Mouse (Mus musculus) MEL (cell line): ENCODE data around the gene Skp2. TPM values are rescaled to one million over a fixed set of nuclear protein-coding genes. Genes with fewer than 3 reads are reported as not detected.

Source experiments
- DNase-seq: peaks from one replicate; pipeline ENCODE4 v3.0.0; 2011; ENCODE audit warnings: low read depth, low spot score
- H3K27ac ChIP-seq: 2 replicates; pipeline ENCODE4 v1.5.1; 2012; ENCODE audit warnings: low read depth, mild to moderate bottlenecking, control low read depth, low read length, moderate library complexity; ENCODE audit not compliant: control insufficient read depth
- H3K27me3 ChIP-seq, 2 experiments: fragments of 150-350 bp in 1 of 2; sonication (generic) in 1 of 2; 2 replicates each; pipeline ENCODE4 v1.6.1; 2012; ENCODE audit warnings: low read length in 2 of 2, mild to moderate bottlenecking in 2 of 2, improper control_type of control experiment in 1 of 2, moderate library complexity in 1 of 2; ENCODE audit not compliant: insufficient read depth in 2 of 2, control insufficient read depth in 1 of 2
- H3K36me3 ChIP-seq, 2 experiments: 2 replicates each; pipeline ENCODE4 v1.6.1; 2012 to 2014; ENCODE audit warnings: low read length in 2 of 2, improper control_type of control experiment in 1 of 2, inconsistent platforms in 1 of 2, mild to moderate bottlenecking in 1 of 2; ENCODE audit not compliant: insufficient read depth in 2 of 2, control insufficient read depth in 1 of 2
- H3K4me1 ChIP-seq, 2 experiments: fragments of 150-350 bp in 1 of 2; sonication (generic) in 1 of 2; 2 replicates each; pipeline ENCODE4 v1.6.1; 2012; ENCODE audit warnings: low read length in 2 of 2, improper control_type of control experiment in 1 of 2, mild to moderate bottlenecking in 1 of 2; ENCODE audit not compliant: insufficient read depth in 2 of 2, control insufficient read depth in 1 of 2
- H3K4me3 ChIP-seq, 2 experiments: fragments of 150-350 bp in 1 of 2; sonication (generic) in 1 of 2; 2 replicates each; pipeline ENCODE4 v1.5.1; 2012; ENCODE audit warnings: low read depth in 2 of 2, low read length in 2 of 2, mild to moderate bottlenecking in 2 of 2, moderate library complexity in 2 of 2, control low read depth in 1 of 2, improper control_type of control experiment in 1 of 2; ENCODE audit not compliant: control insufficient read depth in 1 of 2, insufficient read depth in 1 of 2
- H3K79me2 ChIP-seq: 2 replicates; pipeline ENCODE4 v1.6.1; 2012; ENCODE audit warnings: mild to moderate bottlenecking, low read length, moderate library complexity; ENCODE audit not compliant: control insufficient read depth, poor library complexity, insufficient read depth
- H3K9ac ChIP-seq: 2 replicates; pipeline ENCODE4 v1.6.1; 2012; ENCODE audit warnings: low read depth, mild to moderate bottlenecking, control low read depth, low read length, moderate library complexity; ENCODE audit not compliant: control insufficient read depth, poor library complexity, severe bottlenecking
- H3K9me3 ChIP-seq: fragments of 150-350 bp; sonication (generic); replicated peaks from 2 replicates; pipeline ENCODE4 v1.6.1; 2012; ENCODE audit warnings: mild to moderate bottlenecking, low read length, improper control_type of control experiment, moderate library complexity; ENCODE audit not compliant: insufficient read depth
- CHD2 ChIP-seq: IDR thresholded peaks from 2 replicates; pipeline ENCODE4 v1.6.1; 2011; ENCODE audit warnings: low read length, improper control_type of control experiment
- CTCF ChIP-seq, 3 experiments: IDR thresholded peaks in 2 of 3; conservative IDR thresholded peaks in 1 of 3; 2 replicates each; pipeline ENCODE4 v1.5.1; 2011 to 2012; ENCODE audit warnings: low read length in 3 of 3, low read depth in 2 of 3, mild to moderate bottlenecking in 2 of 3, improper control_type of control experiment in 1 of 3, inconsistent platforms in 1 of 3, mixed read lengths in 1 of 3, moderate library complexity in 1 of 3; ENCODE audit not compliant: control insufficient read depth in 1 of 3, insufficient read depth in 1 of 3, poor library complexity in 1 of 3, severe bottlenecking in 1 of 3
- ELF1 ChIP-seq: IDR thresholded peaks from 2 replicates; pipeline ENCODE4 v1.6.1; 2014; ENCODE audit warnings: low read depth, mild to moderate bottlenecking, inconsistent platforms, low read length, improper control_type of control experiment, moderate library complexity
- ETS1 ChIP-seq: IDR thresholded peaks from 2 replicates; pipeline ENCODE4 v1.6.1; 2012; ENCODE audit warnings: low read depth, mild to moderate bottlenecking, inconsistent platforms, low read length, improper control_type of control experiment, moderate library complexity
- KAT2A ChIP-seq: conservative IDR thresholded peaks from 2 replicates; pipeline ENCODE4 v1.6.1; 2012; ENCODE audit warnings: low read depth, low read length, improper control_type of control experiment, inconsistent platforms
- MEF2A ChIP-seq: IDR thresholded peaks from 2 replicates; pipeline ENCODE4 v1.6.1; 2014; ENCODE audit warnings: low read depth, mild to moderate bottlenecking, inconsistent platforms, low read length, improper control_type of control experiment; ENCODE audit not compliant: poor library complexity, insufficient replicate concordance, severe bottlenecking; ENCODE audit errors: extremely low read depth
- MXI1 ChIP-seq: IDR thresholded peaks from 2 replicates; pipeline ENCODE4 v1.6.1; 2011; ENCODE audit warnings: mild to moderate bottlenecking, low read depth, low read length, improper control_type of control experiment
- MYC ChIP-seq: IDR thresholded peaks from 2 replicates; pipeline ENCODE4 v1.6.1; 2011; ENCODE audit warnings: low read depth, mild to moderate bottlenecking, low read length, improper control_type of control experiment, moderate library complexity
- NELFE ChIP-seq: IDR thresholded peaks from 2 replicates; pipeline ENCODE4 v1.6.1; 2011; ENCODE audit warnings: low read depth, low read length, improper control_type of control experiment
- SIN3A ChIP-seq: IDR thresholded peaks from 2 replicates; pipeline ENCODE4 v1.6.1; 2012; ENCODE audit warnings: low read length, improper control_type of control experiment, inconsistent platforms
- UBTF ChIP-seq: IDR thresholded peaks from 2 replicates; pipeline ENCODE4 v1.6.1; 2012; ENCODE audit warnings: low read depth, mild to moderate bottlenecking, inconsistent platforms, low read length, improper control_type of control experiment, moderate library complexity, borderline replicate concordance; ENCODE audit not compliant: insufficient read depth
- USF2 ChIP-seq, 2 experiments: IDR thresholded peaks; 2 replicates each; pipeline ENCODE4 v1.6.1; 2011 to 2012; ENCODE audit warnings: improper control_type of control experiment in 2 of 2, low read length in 2 of 2, borderline replicate concordance in 1 of 2, inconsistent platforms in 1 of 2, low read depth in 1 of 2, mild to moderate bottlenecking in 1 of 2; ENCODE audit not compliant: insufficient read depth in 1 of 2
- ZC3H11A ChIP-seq: IDR thresholded peaks from 2 replicates; pipeline ENCODE4 v1.6.1; 2012; ENCODE audit warnings: low read depth, mild to moderate bottlenecking, inconsistent platforms, low read length, improper control_type of control experiment
- polyA plus RNA-seq, 2 experiments: library from polyadenylated mRNA; stranded (reverse) in 1 of 2; unstranded in 1 of 2; fragments of >175 nt in 1 of 2; fragments of >200 nt in 1 of 2; gene quantifications; 2 replicates each; pipeline versions ENCODE4 v1.2.1 to v1.2.4; 2012; ENCODE audit warnings: low replicate concordance in 2 of 2, low read depth in 1 of 2; ENCODE audit not compliant: insufficient read length in 2 of 2, insufficient read depth in 1 of 2, missing spikeins in 1 of 2
- total RNA-seq: library from RNA; depleted of rRNA; stranded (reverse); fragments of 300-350 nt; gene quantifications from 2 replicates; pipeline ENCODE4 v1.2.3, GENCODE M21; 2012

Gene Skp2
- total and polyA plus RNA-seq, 3 experiments, result 46.9 to 61.4 TPM; not detected in 1

DNA sequence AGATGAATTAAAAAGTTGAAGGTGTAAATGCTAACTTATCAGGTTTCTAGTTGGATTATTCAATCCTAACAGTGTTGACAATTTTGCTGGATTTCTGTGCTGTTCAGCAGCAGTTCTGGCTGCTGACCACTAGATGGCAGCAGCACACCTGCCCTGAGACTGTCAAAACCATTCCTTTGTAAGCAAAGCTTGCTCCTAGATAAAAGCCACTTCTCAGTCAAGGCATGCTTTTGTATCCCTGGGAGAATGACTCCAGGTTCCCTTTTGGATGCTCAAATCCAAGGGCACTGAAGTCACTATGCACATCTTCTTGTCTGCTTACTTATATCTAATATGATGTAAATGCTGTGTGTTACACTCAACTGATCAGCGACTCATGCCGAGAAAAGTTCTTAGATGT is 35.1 kb downstream of the Skp2 start (continued):
- no peak for TF ChIP-seq MEF2A
- TF ChIP-seq USF2 (IDR thresholded peaks at IDR 0.05; ENCODE audit: borderline replicate concordance in 1 of 2, insufficient read depth in 1 of 2, low read depth in 1 of 2, low read length in 2 of 2), result no peak
- peak; percentile 96 to 100 (median 97) for TF ChIP-seq CTCF (IDR thresholded peaks at IDR 0.05 in 2 of 3, conservative IDR thresholded peaks at IDR 0.05 in 1 of 3; ENCODE audit: control insufficient read depth in 1 of 3, insufficient read depth in 1 of 3, low read depth in 2 of 3, low read length in 3 of 3, poor library complexity in 1 of 3, severe bottlenecking in 1 of 3)
- no peak for TF ChIP-seq KAT2A
- no peak for TF ChIP-seq ELF1
- TF ChIP-seq MYC, result no peak

DNA sequence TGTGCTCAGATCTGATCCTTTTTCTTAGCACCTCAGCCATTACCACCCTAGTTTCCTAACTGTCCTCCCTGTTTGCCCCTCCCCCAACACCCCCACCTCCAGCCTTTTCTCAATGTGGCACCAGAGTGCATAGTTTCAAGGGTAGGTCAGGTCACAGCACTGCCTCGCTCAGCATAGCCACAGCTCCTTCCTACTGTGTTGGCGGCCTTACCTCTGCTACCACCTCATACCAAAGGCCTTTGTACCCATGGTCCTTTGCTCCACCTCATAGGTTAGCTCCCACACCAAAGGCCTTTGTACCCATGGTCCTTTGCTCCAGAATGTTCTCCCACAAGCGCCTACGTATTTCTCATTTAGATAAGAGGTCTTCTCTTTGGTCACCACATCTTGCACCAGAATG is 36.4 kb downstream of the Skp2 start:
- no peak overlapping the region for H3K4me3 ChIP-seq
- 0 out of 2 replicates have a peak, but pooled peaks cover 1% of the 10 kb centered on the region for H3K79me2 ChIP-seq
- no peak overlapping the region for H3K27ac ChIP-seq
- no peak overlapping the region for H3K9ac ChIP-seq
- no peaks in the 10 kb centered on the region for H3K9me3 ChIP-seq
- no peak for DNase-seq
- H3K4me1 ChIP-seq, result peaks cover 2% of the 10 kb centered on the region in 2 experiments; a peak in 1 of 4 replicates
- no peaks in the 10 kb centered on the region for H3K27me3 ChIP-seq
- no peak for TF ChIP-seq NELFE
- TF ChIP-seq ETS1, result 0 out of 2 replicates have a peak, but pooled peaks have one; percentile 1
- no peak for TF ChIP-seq MXI1
- peaks cover 3 to 35% of the 10 kb centered on the region in 2 experiments; a peak in 3 of 4 replicates for H3K36me3 ChIP-seq

DNA sequence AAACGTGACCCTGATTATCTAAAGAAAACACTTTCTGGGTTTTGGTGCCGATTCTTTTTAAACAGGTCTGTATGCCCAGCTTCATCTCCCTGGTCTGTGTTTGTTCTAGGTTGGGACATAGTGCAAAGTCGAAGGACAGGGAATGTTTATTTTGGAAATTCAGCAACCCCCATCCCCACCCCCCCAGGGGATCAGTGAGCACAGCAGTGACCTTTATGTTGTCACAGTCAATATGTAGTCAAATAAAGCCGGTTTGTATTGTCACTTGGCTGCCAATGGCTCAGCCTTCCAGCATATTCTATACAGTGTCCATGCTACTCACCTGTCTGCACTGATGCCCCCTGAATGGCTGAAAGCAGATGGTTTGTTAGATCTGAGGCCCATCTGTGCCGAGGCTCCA is 40.6 kb downstream of the Skp2 start:
- Histone ChIP-seq H3K27me3 (no peaks in the 10 kb centered on the region), H3K27ac (no peak overlapping the region), H3K9me3 (no peaks in the 10 kb centered on the region), H3K79me2 (no peaks in the 10 kb centered on the region), H3K4me1 (peaks cover 2% of the 10 kb centered on the region in 2 experiments; a peak in 1 of 4 replicates), H3K36me3 (peaks cover 3 to 46% of the 10 kb centered on the region in 2 experiments; a peak in 3 of 4 replicates), H3K9ac (no peak overlapping the region), H3K4me3 (no peak overlapping the region)
- TF ChIP-seq SIN3A (no peak), UBTF (no peak), KAT2A (no peak), CHD2 (no peak), ZC3H11A (no peak)
- no peak for DNase-seq
